Mouse (Mus musculus): ENCODE data around the gene P3h4. TPM values are rescaled to one million over a fixed set of nuclear protein-coding genes. Genes with fewer than 3 reads are reported as not detected.

Gene P3h4
- polyA plus RNA-seq, 1 experiment from 2014 or later = 23.7 TPM

- Histone ChIP-seq H3K4me1 (ENCODE audit: control insufficient read depth, insufficient read depth, low read length) (peaks cover 12% of the 10 kb centered on the region), H3K27me3 (ENCODE audit: control insufficient read depth, insufficient read depth, low read length) (peaks cover 10% of the 10 kb centered on the region), H3K36me3 (ENCODE audit: control insufficient read depth, insufficient read depth, low read length) (no peaks in the 10 kb centered on the region), H3K9ac (ENCODE audit: low read length) (0 out of 2 replicates have a peak overlapping the region, but pooled peaks have one; percentile 4), H3K9me3 (ENCODE audit: control insufficient read depth, low read length) (no peaks in the 10 kb centered on the region), H3K27ac (ENCODE audit: low read depth, low read length) (0 out of 2 replicates have a peak overlapping the region, but pooled peaks have one; percentile 14), H3K4me2 (ENCODE audit: low read depth) (no peak overlapping the region), H3K4me3 (ENCODE audit: low read depth, low read length) (no peak overlapping the region)
- no peak for ATAC-seq (ENCODE audit: insufficient read depth, low FRiP score, low TSS enrichment)
- DNase-seq (ENCODE audit: low spot score) = peak; percentile 30
- WGBS = 71% methylated on average over 9 of the region's 9 CpGs
Measured at GRCm38 (mm10) chr11:100391081-100391883, 23.4 kb downstream of the P3h4 start.

GRCm38 (mm10) chr11:100389931-100390445 lies 24.6 kb downstream of the P3h4 start:
- Histone ChIP-seq H3K9ac (ENCODE audit: low read length) (no peak overlapping the region), H3K4me1 (ENCODE audit: control insufficient read depth, insufficient read depth, low read length) (peaks cover 8% of the 10 kb centered on the region), H3K27ac (ENCODE audit: low read depth, low read length) (no peak overlapping the region), H3K4me2 (ENCODE audit: low read depth) (no peak overlapping the region), H3K9me3 (ENCODE audit: control insufficient read depth, low read length) (no peaks in the 10 kb centered on the region), H3K4me3 (ENCODE audit: low read depth, low read length) (no peak overlapping the region), H3K36me3 (ENCODE audit: control insufficient read depth, insufficient read depth, low read length) (no peaks in the 10 kb centered on the region), H3K27me3 (ENCODE audit: control insufficient read depth, insufficient read depth, low read length) (0 out of 2 replicates have a peak, but pooled peaks cover under 1% of the 10 kb centered on the region)
- WGBS = 45% methylated on average over 8 of the region's 8 CpGs
- ATAC-seq (ENCODE audit: insufficient read depth, low FRiP score, low TSS enrichment) (no peak), DNase-seq (ENCODE audit: low spot score) (no peak)

GRCm38 (mm10) chr11:100388588-100388987 lies 26.0 kb downstream of the P3h4 start:
- H3K9ac ChIP-seq (ENCODE audit: low read length) = no peak overlapping the region
- H3K4me1 ChIP-seq (ENCODE audit: control insufficient read depth, insufficient read depth, low read length) = peaks cover 6% of the 10 kb centered on the region
- H3K27me3 ChIP-seq (ENCODE audit: control insufficient read depth, insufficient read depth, low read length) = no peaks in the 10 kb centered on the region
- DNase-seq (ENCODE audit: low spot score) (no peak), ATAC-seq (ENCODE audit: insufficient read depth, low FRiP score, low TSS enrichment) (no peak)
- no peaks in the 10 kb centered on the region for H3K9me3 ChIP-seq (ENCODE audit: control insufficient read depth, low read length)
- H3K27ac ChIP-seq (ENCODE audit: low read depth, low read length) = no peak overlapping the region
- no peaks in the 10 kb centered on the region for H3K36me3 ChIP-seq (ENCODE audit: control insufficient read depth, insufficient read depth, low read length)
- 83% methylated on average over 6 of the region's 6 CpGs for WGBS
- H3K4me2 ChIP-seq (ENCODE audit: low read depth) = no peak overlapping the region
- no peak overlapping the region for H3K4me3 ChIP-seq (ENCODE audit: low read depth, low read length)

GRCm38 (mm10) chr11:100387589-100388375 lies 26.9 kb downstream of the P3h4 start:
- Histone ChIP-seq H3K27me3 (ENCODE audit: control insufficient read depth, insufficient read depth, low read length) (no peaks in the 10 kb centered on the region), H3K4me3 (ENCODE audit: low read depth, low read length) (no peak overlapping the region), H3K36me3 (ENCODE audit: control insufficient read depth, insufficient read depth, low read length) (no peaks in the 10 kb centered on the region; the same call in 1 of the 2 replicates), H3K27ac (ENCODE audit: low read depth, low read length) (no peak overlapping the region), H3K9me3 (ENCODE audit: control insufficient read depth, low read length) (no peaks in the 10 kb centered on the region), H3K9ac (ENCODE audit: low read length) (no peak overlapping the region), H3K4me2 (ENCODE audit: low read depth) (no peak overlapping the region), H3K4me1 (ENCODE audit: control insufficient read depth, insufficient read depth, low read length) (peaks cover 6% of the 10 kb centered on the region)
- peak; percentile 39 for DNase-seq (ENCODE audit: low spot score)
- 47% methylated on average over 14 of the region's 14 CpGs for WGBS
- no peak for ATAC-seq (ENCODE audit: insufficient read depth, low FRiP score, low TSS enrichment)

- H3K27ac ChIP-seq (ENCODE audit: low read depth, low read length) = no peak overlapping the region
- DNase-seq (ENCODE audit: low spot score) (no peak), ATAC-seq (ENCODE audit: insufficient read depth, low FRiP score, low TSS enrichment) (no peak)
- WGBS = 89% methylated on average over 6 of the region's 6 CpGs
- H3K4me1 ChIP-seq (ENCODE audit: control insufficient read depth, insufficient read depth, low read length) = peaks cover 6% of the 10 kb centered on the region
- no peak overlapping the region for H3K4me3 ChIP-seq (ENCODE audit: low read depth, low read length)
- no peak overlapping the region for H3K9ac ChIP-seq (ENCODE audit: low read length)
- no peaks in the 10 kb centered on the region for H3K27me3 ChIP-seq (ENCODE audit: control insufficient read depth, insufficient read depth, low read length)
- H3K9me3 ChIP-seq (ENCODE audit: control insufficient read depth, low read length) = no peaks in the 10 kb centered on the region
- H3K4me2 ChIP-seq (ENCODE audit: low read depth) = no peak overlapping the region
- H3K36me3 ChIP-seq (ENCODE audit: control insufficient read depth, insufficient read depth, low read length) = no peaks in the 10 kb centered on the region; the same call in 1 of the 2 replicates
Measured at GRCm38 (mm10) chr11:100387111-100387510, 27.5 kb downstream of the P3h4 start.

GRCm38 (mm10) chr11:100386586-100386985 lies 28.1 kb downstream of the P3h4 start:
- WGBS = 50% methylated on average over 5 of the region's 5 CpGs
- no peaks in the 10 kb centered on the region for H3K9me3 ChIP-seq (ENCODE audit: control insufficient read depth, low read length)
- no peak for ATAC-seq (ENCODE audit: insufficient read depth, low FRiP score, low TSS enrichment)
- no peak overlapping the region for H3K27ac ChIP-seq (ENCODE audit: low read depth, low read length)
- no peak overlapping the region for H3K4me3 ChIP-seq (ENCODE audit: low read depth, low read length)
- no peak overlapping the region for H3K4me2 ChIP-seq (ENCODE audit: low read depth)
- H3K36me3 ChIP-seq (ENCODE audit: control insufficient read depth, insufficient read depth, low read length) = no peaks in the 10 kb centered on the region; the same call in 1 of the 2 replicates
- H3K27me3 ChIP-seq (ENCODE audit: control insufficient read depth, insufficient read depth, low read length) = no peaks in the 10 kb centered on the region
- DNase-seq (ENCODE audit: low spot score) = no peak
- peaks cover 6% of the 10 kb centered on the region for H3K4me1 ChIP-seq (ENCODE audit: control insufficient read depth, insufficient read depth, low read length)
- H3K9ac ChIP-seq (ENCODE audit: low read length) = no peak overlapping the region

GRCm38 (mm10) chr11:100385016-100385415 lies 29.6 kb downstream of the P3h4 start:
- Histone ChIP-seq H3K27ac (ENCODE audit: low read depth, low read length) (no peak overlapping the region), H3K4me1 (ENCODE audit: control insufficient read depth, insufficient read depth, low read length) (peaks cover 6% of the 10 kb centered on the region), H3K27me3 (ENCODE audit: control insufficient read depth, insufficient read depth, low read length) (no peaks in the 10 kb centered on the region), H3K4me2 (ENCODE audit: low read depth) (no peak overlapping the region), H3K4me3 (ENCODE audit: low read depth, low read length) (no peak overlapping the region), H3K9ac (ENCODE audit: low read length) (no peak overlapping the region), H3K36me3 (ENCODE audit: control insufficient read depth, insufficient read depth, low read length) (peaks cover 3% of the 10 kb centered on the region), H3K9me3 (ENCODE audit: control insufficient read depth, low read length) (no peaks in the 10 kb centered on the region)
- ATAC-seq (ENCODE audit: insufficient read depth, low FRiP score, low TSS enrichment) = no peak
- DNase-seq (ENCODE audit: low spot score) = no peak
- 85% methylated on average over 3 of the region's 3 CpGs for WGBS

- Histone ChIP-seq H3K27me3 (ENCODE audit: control insufficient read depth, insufficient read depth, low read length) (no peaks in the 10 kb centered on the region), H3K9me3 (ENCODE audit: control insufficient read depth, low read length) (no peaks in the 10 kb centered on the region), H3K36me3 (ENCODE audit: control insufficient read depth, insufficient read depth, low read length) (peaks cover 3% of the 10 kb centered on the region), H3K4me1 (ENCODE audit: control insufficient read depth, insufficient read depth, low read length) (peaks cover 1% of the 10 kb centered on the region; the same call in 1 of the 2 replicates), H3K9ac (ENCODE audit: low read length) (no peak overlapping the region), H3K4me2 (ENCODE audit: low read depth) (no peak overlapping the region), H3K4me3 (ENCODE audit: low read depth, low read length) (no peak overlapping the region), H3K27ac (ENCODE audit: low read depth, low read length) (no peak overlapping the region)
- no peak for ATAC-seq (ENCODE audit: insufficient read depth, low FRiP score, low TSS enrichment)
- 87% methylated on average over 6 of the region's 6 CpGs for WGBS
- DNase-seq (ENCODE audit: low spot score) = no peak
Measured at GRCm38 (mm10) chr11:100382682-100383081, 32.0 kb downstream of the P3h4 start.
